Mouse (Mus musculus) neural tube, embryonic 12.5 days (tissue): ENCODE results near the gene Ehd2. TPM values are rescaled to one million over a fixed set of nuclear protein-coding genes. Genes with fewer than 3 reads are reported as not detected.

Experiments used
- ATAC-seq: fragments of 200-750 bp; cut with Nextera tagmentation; 2 replicates; pipeline ENCODE4 v1.8.0; 2017; ENCODE audit warnings: low read depth, mild to moderate bottlenecking, moderate TSS enrichment, moderate library complexity; ENCODE audit not compliant: low FRiP score
- H3K27ac ChIP-seq: fragments of 300-500 bp; sonication (generic); 2 replicates; pipeline ENCODE4 v1.5.1; 2016
- H3K27me3 ChIP-seq: fragments of 300-500 bp; sonication (generic); replicated peaks from 2 replicates; pipeline ENCODE4 v1.6.1; 2016; ENCODE audit warnings: mild to moderate bottlenecking
- H3K36me3 ChIP-seq: fragments of 300-500 bp; sonication (generic); 2 replicates; pipeline ENCODE4 v1.6.1; 2016; ENCODE audit warnings: mild to moderate bottlenecking
- H3K4me1 ChIP-seq: fragments of 300-500 bp; sonication (generic); 2 replicates; pipeline ENCODE4 v1.6.1; 2016
- H3K4me2 ChIP-seq: fragments of 300-500 bp; sonication (generic); replicated peaks from 2 replicates; pipeline ENCODE4 v1.6.1; 2016; ENCODE audit warnings: mild to moderate bottlenecking
- H3K4me3 ChIP-seq: fragments of 300-500 bp; sonication (generic); 2 replicates; pipeline ENCODE4 v1.5.1; 2016
- H3K9ac ChIP-seq: fragments of 300-500 bp; sonication (generic); 2 replicates; pipeline ENCODE4 v1.6.1; 2016; ENCODE audit warnings: mild to moderate bottlenecking
- H3K9me3 ChIP-seq: fragments of 300-500 bp; sonication (generic); 2 replicates; pipeline ENCODE4 v1.6.1; 2016; ENCODE audit warnings: mild to moderate bottlenecking
- WGBS: fragments of 180-500 bp; shearing (Covaris S2); methylation state at CpG from one replicate; pipeline ENCODE4 v1.1.7; 2016; 5-methylcytosine and 5-hydroxymethylcytosine counted together
- polyA plus RNA-seq: library from polyadenylated mRNA; unstranded; fragments of >200 nt; fragmentation: Nextera tagmentation; extraction: Ambion mirVana; gene quantifications from 2 replicates; pipeline ENCODE4 v1.2.1, GENCODE M21; 2016

Ehd2 gene
- polyA plus RNA-seq, 1 experiment from 2014 or later: 9.2 TPM

DNA sequence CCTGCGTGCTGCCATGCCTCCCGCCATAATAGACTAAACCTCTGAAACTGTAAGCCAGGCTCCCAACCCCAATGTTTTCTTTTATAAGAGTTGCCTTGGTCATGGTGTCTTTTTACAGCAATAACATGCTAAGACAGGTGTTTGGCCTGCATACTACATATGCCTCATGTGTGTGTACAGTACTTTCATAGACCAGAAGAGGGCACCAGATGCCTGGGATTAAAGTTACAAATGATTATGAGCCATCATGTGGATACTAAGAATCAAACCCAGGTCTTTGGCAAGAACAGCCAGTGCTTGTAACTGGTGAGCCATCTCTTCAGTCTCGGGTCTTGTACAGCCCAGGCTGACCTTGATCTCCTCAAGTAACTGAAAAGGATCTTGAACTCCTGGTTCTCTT is 2.3 kb upstream of the Ehd2 start:
- 88% methylated on average over 3 of the region's 3 CpGs for WGBS
- H3K4me3 ChIP-seq: no peak overlapping the region
- H3K36me3 ChIP-seq: peaks cover 42% of the 10 kb centered on the region
- no peak overlapping the region for H3K27ac ChIP-seq
- H3K4me2 ChIP-seq: no peak overlapping the region
- no peak for ATAC-seq
- H3K4me1 ChIP-seq: no peaks in the 10 kb centered on the region
- H3K27me3 ChIP-seq: no peaks in the 10 kb centered on the region
- no peaks in the 10 kb centered on the region for H3K9me3 ChIP-seq
- no peak overlapping the region for H3K9ac ChIP-seq

DNA sequence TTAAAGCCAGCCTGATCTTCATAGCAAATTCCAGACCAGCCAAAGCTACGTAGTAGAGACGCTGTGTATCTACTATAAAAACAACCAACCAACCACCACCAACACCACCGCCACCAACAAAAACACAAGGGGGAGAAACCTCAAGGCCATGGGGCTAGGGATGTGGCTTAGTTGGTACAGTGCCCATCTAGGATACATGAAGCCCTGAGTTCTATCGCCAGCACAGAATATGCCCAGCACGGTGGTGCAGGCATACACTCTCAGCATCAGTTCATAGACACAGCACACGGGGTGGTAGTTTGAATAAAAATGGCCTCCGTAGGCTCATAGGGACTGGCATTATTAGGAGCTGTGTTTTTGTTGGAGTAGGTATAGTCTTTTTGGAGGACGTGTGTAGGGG is 955 bp upstream of the Ehd2 start:
- WGBS: 88% methylated on average over 8 of the region's 8 CpGs
- Histone ChIP-seq H3K27me3 (no peaks in the 10 kb centered on the region), H3K4me3 (no peak overlapping the region), H3K27ac (no peak overlapping the region), H3K36me3 (peaks cover 31% of the 10 kb centered on the region), H3K4me2 (no peak overlapping the region), H3K4me1 (no peaks in the 10 kb centered on the region), H3K9ac (no peak overlapping the region), H3K9me3 (no peaks in the 10 kb centered on the region)
- no peak for ATAC-seq

DNA sequence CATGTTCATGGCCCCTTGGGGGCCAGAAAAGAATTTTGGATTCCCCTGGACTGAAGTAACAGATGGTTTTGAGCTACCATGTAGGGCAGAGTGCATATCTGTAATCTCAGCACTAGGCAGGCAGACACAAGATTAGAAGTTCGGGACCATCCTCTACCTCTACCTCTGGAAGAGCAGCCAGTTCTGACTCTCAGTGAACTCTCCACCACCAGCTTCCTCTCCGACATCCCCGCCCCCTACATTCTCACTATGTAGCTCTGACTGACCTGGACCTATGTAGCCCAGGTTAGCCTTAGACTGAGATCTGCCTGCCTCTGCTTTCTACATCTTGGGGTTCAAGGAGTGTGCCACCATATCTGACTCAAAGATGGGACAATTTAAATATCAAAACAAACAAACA is 878 bp downstream of the Ehd2 start:
- H3K4me2 ChIP-seq: peak overlapping the region; percentile 59; the same call in 1 of the 2 replicates
- no peak overlapping the region for H3K4me3 ChIP-seq
- 82% methylated on average over 3 of the region's 3 CpGs for WGBS

DNA sequence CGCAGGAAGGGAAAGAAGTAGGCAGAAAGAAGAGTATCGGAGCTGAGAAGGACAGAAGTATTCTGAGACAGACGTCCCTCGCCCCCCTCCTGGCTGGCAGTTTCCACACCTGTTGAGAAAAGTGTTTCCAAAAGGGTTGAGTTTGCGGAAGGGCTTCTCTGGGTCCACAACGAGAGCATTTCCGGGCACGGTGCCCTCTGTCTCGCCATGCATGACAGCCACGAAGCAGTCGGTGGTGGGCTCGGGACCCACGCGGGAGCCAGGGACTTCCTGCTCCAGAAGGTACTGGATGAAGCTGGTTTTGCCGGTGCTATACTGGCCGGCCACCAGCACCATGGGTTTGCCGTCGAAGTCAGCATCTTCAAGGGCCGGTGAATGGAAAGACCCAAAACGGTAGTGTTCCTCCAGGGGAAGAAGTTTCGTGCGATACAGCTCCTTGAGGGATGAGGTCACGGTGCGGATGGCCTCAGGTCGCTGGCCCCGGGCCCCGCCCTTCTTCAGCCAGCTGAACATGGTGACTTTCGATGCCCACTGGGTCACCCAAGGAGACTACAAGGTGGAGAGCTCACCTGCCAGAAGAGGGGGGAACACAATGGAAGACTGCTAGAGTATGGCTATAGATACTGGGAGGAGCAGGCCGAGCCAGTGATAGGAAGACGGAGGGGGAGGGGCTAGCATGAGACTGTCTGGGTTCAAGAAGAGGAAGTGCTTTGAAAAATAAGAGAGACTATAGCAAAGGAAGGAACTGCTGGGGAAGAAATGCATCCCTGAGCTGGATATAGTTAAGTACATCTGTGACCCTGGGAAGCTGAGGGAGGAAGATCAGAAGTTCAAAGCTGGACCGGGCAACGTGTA is 3.3 kb downstream of the Ehd2 start:
- Histone ChIP-seq H3K9ac (no peak overlapping the region), H3K4me2 (no peak overlapping the region), H3K27me3 (no peaks in the 10 kb centered on the region), H3K4me1 (peaks cover 12% of the 10 kb centered on the region), H3K36me3 (no peaks in the 10 kb centered on the region), H3K4me3 (no peak overlapping the region), H3K9me3 (no peaks in the 10 kb centered on the region), H3K27ac (no peak overlapping the region)
- ATAC-seq: no peak
- WGBS: 87% methylated on average over 32 of the region's 32 CpGs

More for the DNA sequence above, 878 bp downstream of the Ehd2 start:
- Histone ChIP-seq H3K9me3 (no peaks in the 10 kb centered on the region), H3K9ac (no peak overlapping the region), H3K36me3 (peaks cover 13% of the 10 kb centered on the region), H3K4me1 (peaks cover 8% of the 10 kb centered on the region; the same call in 1 of the 2 replicates), H3K27me3 (no peaks in the 10 kb centered on the region), H3K27ac (no peak overlapping the region)
- ATAC-seq: no peak

GRCm38 (mm10) chr7:15962311-15963288 is 4.8 kb downstream of the Ehd2 start:
- Histone ChIP-seq H3K9me3 (no peaks in the 10 kb centered on the region), H3K4me2 (0 out of 2 replicates have a peak overlapping the region, but pooled peaks have one; percentile 5), H3K36me3 (no peaks in the 10 kb centered on the region), H3K27ac (no peak overlapping the region), H3K27me3 (no peaks in the 10 kb centered on the region), H3K4me1 (peaks cover 12% of the 10 kb centered on the region), H3K9ac (no peak overlapping the region), H3K4me3 (no peak overlapping the region)
- WGBS: 47% methylated on average over 12 of the region's 12 CpGs
- ATAC-seq: 0 out of 2 replicates have a peak, but pooled peaks have one; percentile 23

DNA sequence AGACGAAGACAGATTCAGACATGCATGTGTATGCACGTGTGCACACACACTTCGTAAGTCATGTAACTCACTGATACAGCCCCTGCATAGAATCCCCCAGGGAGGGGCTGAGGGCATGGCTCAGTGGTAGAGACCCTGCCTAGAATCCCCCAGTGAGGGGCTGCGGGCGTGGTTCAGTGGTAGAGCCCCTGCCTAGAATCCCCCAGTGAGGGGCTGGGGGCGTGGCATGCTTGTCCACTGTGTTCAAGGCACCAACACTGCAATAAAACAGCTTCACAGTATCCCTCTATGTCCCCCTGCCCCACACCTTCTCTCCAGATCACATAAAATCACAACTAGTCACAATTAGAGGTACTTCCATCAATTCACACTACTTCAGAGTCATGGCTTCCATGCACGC is 5.6 kb downstream of the Ehd2 start:
- no peaks in the 10 kb centered on the region for H3K27me3 ChIP-seq
- no peak overlapping the region for H3K9ac ChIP-seq
- no peak for ATAC-seq
- no peak overlapping the region for H3K4me2 ChIP-seq
- no peak overlapping the region for H3K27ac ChIP-seq
- no peaks in the 10 kb centered on the region for H3K9me3 ChIP-seq
- H3K4me1 ChIP-seq: peaks cover 12% of the 10 kb centered on the region
- H3K4me3 ChIP-seq: no peak overlapping the region
- 88% methylated on average over 7 of the region's 7 CpGs for WGBS
- H3K36me3 ChIP-seq: no peaks in the 10 kb centered on the region

DNA sequence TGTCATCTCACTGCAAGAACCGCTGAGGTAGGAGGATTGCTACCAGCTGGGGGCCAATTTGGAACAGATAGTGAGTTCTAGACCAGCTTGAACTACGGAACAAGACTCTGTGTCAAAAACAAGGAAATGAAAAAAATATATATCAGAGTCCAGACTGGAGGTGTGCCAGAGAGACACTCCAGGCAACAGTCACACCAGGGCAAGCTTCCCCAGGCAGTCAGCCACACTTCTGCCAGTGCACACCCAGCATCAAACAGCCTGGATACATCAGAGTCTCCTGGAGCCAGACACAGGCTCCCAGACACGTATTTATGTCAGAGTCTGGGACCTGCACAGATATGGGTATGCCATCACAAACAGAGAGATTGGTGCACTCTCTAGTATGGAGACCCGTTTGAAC is 6.1 kb downstream of the Ehd2 start:
- Histone ChIP-seq H3K4me1 (peaks cover 12% of the 10 kb centered on the region), H3K9ac (no peak overlapping the region), H3K9me3 (no peaks in the 10 kb centered on the region), H3K27me3 (no peaks in the 10 kb centered on the region), H3K4me2 (no peak overlapping the region), H3K4me3 (no peak overlapping the region), H3K36me3 (no peaks in the 10 kb centered on the region), H3K27ac (no peak overlapping the region)
- 65% methylated on average over 4 of the region's 4 CpGs for WGBS
- ATAC-seq: no peak

- no peak overlapping the region for H3K4me2 ChIP-seq
- WGBS: 32% methylated on average over 4 of the region's 4 CpGs
- no peak for ATAC-seq
Observed at GRCm38 (mm10) chr7:15960691-15961090, 6.7 kb downstream of the Ehd2 start.

GRCm38 (mm10) chr7:15956143-15956542 is 11.2 kb downstream of the Ehd2 start:
- H3K36me3 ChIP-seq: no peaks in the 10 kb centered on the region
- H3K4me1 ChIP-seq: peaks cover 4% of the 10 kb centered on the region; the same call in 1 of the 2 replicates
- no peak overlapping the region for H3K4me3 ChIP-seq
- H3K9ac ChIP-seq: no peak overlapping the region
- ATAC-seq: no peak
- H3K27ac ChIP-seq: no peak overlapping the region
- H3K9me3 ChIP-seq: no peaks in the 10 kb centered on the region
- WGBS: 75% methylated on average over 5 of the region's 5 CpGs
- no peaks in the 10 kb centered on the region for H3K27me3 ChIP-seq
- no peak overlapping the region for H3K4me2 ChIP-seq

More at GRCm38 (mm10) chr7:15960691-15961090, 6.7 kb downstream of the Ehd2 start:
- H3K4me3 ChIP-seq: no peak overlapping the region
- no peaks in the 10 kb centered on the region for H3K27me3 ChIP-seq
- no peak overlapping the region for H3K9ac ChIP-seq
- H3K4me1 ChIP-seq: peaks cover 12% of the 10 kb centered on the region
- H3K9me3 ChIP-seq: no peaks in the 10 kb centered on the region
- H3K27ac ChIP-seq: no peak overlapping the region
- H3K36me3 ChIP-seq: no peaks in the 10 kb centered on the region

DNA sequence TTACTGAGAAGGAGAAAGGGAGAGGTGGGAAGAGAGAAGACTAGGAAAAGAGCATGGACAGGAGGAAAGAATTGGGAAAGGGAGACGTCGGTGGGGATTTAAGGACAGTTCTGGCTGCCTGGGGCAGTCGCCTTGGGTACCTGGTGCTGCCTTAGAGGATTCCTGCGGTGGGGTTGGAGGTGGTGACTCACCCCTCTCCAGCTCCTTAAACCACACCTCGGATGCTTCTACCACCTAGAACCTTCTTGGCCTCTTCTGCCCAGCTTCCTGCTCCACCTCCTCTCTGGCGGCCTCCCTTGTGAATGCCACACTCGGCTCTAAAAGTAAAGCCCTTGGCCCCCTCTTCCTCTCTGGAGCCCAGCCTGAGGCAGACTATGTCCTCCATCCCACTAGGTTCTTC is 11.9 kb downstream of the Ehd2 start:
- WGBS: 25% methylated on average over 7 of the region's 7 CpGs
- Histone ChIP-seq H3K4me1 (no peaks in the 10 kb centered on the region; the same call in 1 of the 2 replicates), H3K4me2 (peak overlapping the region; percentile 53), H3K36me3 (no peaks in the 10 kb centered on the region), H3K4me3 (peak overlapping the region; percentile 27), H3K27me3 (no peaks in the 10 kb centered on the region), H3K9ac (0 out of 2 replicates have a peak overlapping the region, but pooled peaks have one; percentile 35), H3K27ac (no peak overlapping the region), H3K9me3 (no peaks in the 10 kb centered on the region)
- ATAC-seq: no peak

DNA sequence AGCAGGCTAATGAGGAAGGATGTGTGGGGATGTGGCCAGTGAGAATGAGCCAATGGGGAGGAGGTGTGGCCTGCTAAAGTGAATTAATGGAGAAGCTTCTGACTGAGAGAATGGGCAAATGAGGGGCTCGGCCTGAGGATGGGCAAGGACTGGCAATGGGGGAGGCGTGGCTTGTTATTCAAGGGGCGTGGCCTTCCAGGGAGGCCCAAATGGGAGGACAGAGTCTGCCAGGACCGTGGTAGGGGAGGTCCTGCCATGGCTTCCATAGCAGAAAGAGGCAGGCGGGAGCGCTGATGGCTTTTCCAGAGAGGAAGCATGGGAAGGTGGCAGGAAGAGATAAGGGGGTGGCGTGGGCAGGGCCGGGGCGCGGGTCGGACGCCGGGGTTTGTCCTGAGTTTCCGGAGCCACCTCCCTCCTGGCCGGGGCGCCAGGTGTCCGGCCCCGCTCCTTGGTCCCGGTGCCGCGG is 12.4 kb downstream of the Ehd2 start:
- 5% methylated on average over 21 of the region's 21 CpGs for WGBS
- Histone ChIP-seq H3K4me1 (no peaks in the 10 kb centered on the region), H3K9me3 (no peaks in the 10 kb centered on the region), H3K4me3 (peak overlapping the region; percentile 27), H3K9ac (0 out of 2 replicates have a peak overlapping the region, but pooled peaks have one; percentile 35), H3K4me2 (peak overlapping the region; percentile 53), H3K36me3 (no peaks in the 10 kb centered on the region), H3K27ac (no peak overlapping the region), H3K27me3 (no peaks in the 10 kb centered on the region)
- ATAC-seq: peak; percentile 78; the same call in 1 of the 2 replicates

- 0 out of 2 replicates have a peak, but pooled peaks have one; percentile 19 for ATAC-seq
- 93% methylated on average over 7 of the region's 7 CpGs for WGBS
- H3K4me2 ChIP-seq: no peak overlapping the region
Observed at GRCm38 (mm10) chr7:15954436-15954835, 12.9 kb downstream of the Ehd2 start.

More at GRCm38 (mm10) chr7:15954436-15954835, 12.9 kb downstream of the Ehd2 start:
- no peaks in the 10 kb centered on the region for H3K9me3 ChIP-seq
- H3K27ac ChIP-seq: no peak overlapping the region
- no peak overlapping the region for H3K9ac ChIP-seq
- H3K27me3 ChIP-seq: no peaks in the 10 kb centered on the region
- no peaks in the 10 kb centered on the region for H3K36me3 ChIP-seq
- no peaks in the 10 kb centered on the region for H3K4me1 ChIP-seq
- no peak overlapping the region for H3K4me3 ChIP-seq
